Mouse (Mus musculus) neural tube, embryonic 11.5 days (tissue): Measurements from ENCODE around the gene Lrba. TPM values are rescaled to one million over a fixed set of nuclear protein-coding genes. Genes with fewer than 3 reads are reported as not detected.

Source experiments
- ATAC-seq: fragments of 200-750 bp; cut with Nextera tagmentation; 2 replicates; pipeline ENCODE4 v1.8.0; 2017; ENCODE audit warnings: moderate number of reproducible peaks, mild to moderate bottlenecking, moderate TSS enrichment, moderate library complexity; ENCODE audit not compliant: insufficient read depth, low FRiP score, low TSS enrichment
- DNase-seq: peaks from one replicate; pipeline ENCODE4 v3.0.0-alpha.2; 2015; ENCODE audit warnings: low spot score
- H3K27ac ChIP-seq: fragments of 300-500 bp; sonication (generic); 2 replicates; pipeline ENCODE4 v1.5.1; 2014; ENCODE audit warnings: low read depth, mild to moderate bottlenecking, low read length
- H3K27me3 ChIP-seq: fragments of 300-500 bp; sonication (generic); 2 replicates; pipeline ENCODE4 v1.6.1; 2014; ENCODE audit warnings: mild to moderate bottlenecking, low read length, mixed read lengths; ENCODE audit not compliant: control insufficient read depth, insufficient read depth
- H3K36me3 ChIP-seq: fragments of 300-500 bp; sonication (generic); 2 replicates; pipeline ENCODE4 v1.6.1; 2014; ENCODE audit warnings: mild to moderate bottlenecking, low read length, moderate library complexity, mixed read lengths; ENCODE audit not compliant: control insufficient read depth, insufficient read depth
- H3K4me1 ChIP-seq: fragments of 300-500 bp; sonication (generic); 2 replicates; pipeline ENCODE4 v1.6.1; 2014; ENCODE audit warnings: low read length, mixed read lengths; ENCODE audit not compliant: control insufficient read depth, insufficient read depth
- H3K4me2 ChIP-seq: fragments of 300-500 bp; sonication (generic); 2 replicates; pipeline ENCODE4 v1.6.1; 2014; ENCODE audit warnings: low read depth, mild to moderate bottlenecking, moderate library complexity
- H3K4me3 ChIP-seq: fragments of 300-500 bp; sonication (generic); 2 replicates; pipeline ENCODE4 v1.5.1; 2014; ENCODE audit warnings: low read depth, low read length
- H3K9ac ChIP-seq: fragments of 300-500 bp; sonication (generic); 2 replicates; pipeline ENCODE4 v1.6.1; 2014; ENCODE audit warnings: mild to moderate bottlenecking, low read length
- H3K9me3 ChIP-seq: fragments of 300-500 bp; sonication (generic); 2 replicates; pipeline ENCODE4 v1.6.1; 2016; ENCODE audit warnings: low read length; ENCODE audit not compliant: control insufficient read depth
- WGBS: fragments of 180-500 bp; shearing (Covaris S2); extraction: QIAGEN DNeasy Blood & Tissue Kit; methylation state at CpG from one replicate; pipeline ENCODE4 v1.1.7; 2014; 5-methylcytosine and 5-hydroxymethylcytosine counted together
- polyA plus RNA-seq: library from polyadenylated mRNA; unstranded; fragments of >200 nt; fragmentation: Nextera tagmentation; extraction: Ambion mirVana; gene quantifications from 2 replicates; pipeline ENCODE4 v1.2.1, GENCODE M21; 2014

Lrba gene
- polyA plus RNA-seq, 1 experiment from 2014 or later = 5.7 TPM

GRCm38 (mm10) chr3:86709472-86709871 lies 485.0 kb downstream of the Lrba start:
- no peak for DNase-seq
- 46% methylated on average over 4 of the region's 4 CpGs for whole genome bisulfite sequencing
- H3K4me1 ChIP-seq = no peaks in the 10 kb centered on the region

GRCm38 (mm10) chr3:86711530-86711929 lies 487.1 kb downstream of the Lrba start:
- Histone ChIP-seq H3K9ac (no peak overlapping the region), H3K27ac (no peak overlapping the region), H3K9me3 (no peaks in the 10 kb centered on the region), H3K4me1 (no peaks in the 10 kb centered on the region), H3K4me2 (no peak overlapping the region), H3K36me3 (no peaks in the 10 kb centered on the region), H3K27me3 (no peaks in the 10 kb centered on the region), H3K4me3 (no peak overlapping the region)
- DNase-seq = no peak
- WGBS = 90% methylated on average over 1 of the region's 1 CpGs
- no peak for ATAC-seq

More at GRCm38 (mm10) chr3:86709472-86709871, 485.0 kb downstream of the Lrba start:
- no peak overlapping the region for H3K4me3 ChIP-seq
- H3K27me3 ChIP-seq = no peaks in the 10 kb centered on the region
- H3K36me3 ChIP-seq = no peaks in the 10 kb centered on the region
- no peaks in the 10 kb centered on the region for H3K9me3 ChIP-seq
- H3K9ac ChIP-seq = no peak overlapping the region
- no peak overlapping the region for H3K4me2 ChIP-seq
- no peak for ATAC-seq
- no peak overlapping the region for H3K27ac ChIP-seq

GRCm38 (mm10) chr3:86712758-86713157 lies 488.3 kb downstream of the Lrba start:
- no peak overlapping the region for H3K4me2 ChIP-seq
- no peaks in the 10 kb centered on the region for H3K4me1 ChIP-seq
- H3K27me3 ChIP-seq = no peaks in the 10 kb centered on the region
- DNase-seq (no peak), ATAC-seq (no peak)
- H3K36me3 ChIP-seq = no peaks in the 10 kb centered on the region
- WGBS = 60% methylated on average over 3 of the region's 3 CpGs
- H3K9ac ChIP-seq = no peak overlapping the region
- H3K4me3 ChIP-seq = no peak overlapping the region
- no peak overlapping the region for H3K27ac ChIP-seq
- no peaks in the 10 kb centered on the region for H3K9me3 ChIP-seq

GRCm38 (mm10) chr3:86714446-86714845 lies 490.0 kb downstream of the Lrba start:
- no peak overlapping the region for H3K9ac ChIP-seq
- H3K4me1 ChIP-seq = no peaks in the 10 kb centered on the region
- no peaks in the 10 kb centered on the region for H3K36me3 ChIP-seq
- H3K27ac ChIP-seq = no peak overlapping the region
- no peaks in the 10 kb centered on the region for H3K9me3 ChIP-seq
- WGBS = 85% methylated on average over 2 of the region's 2 CpGs
- no peak overlapping the region for H3K4me2 ChIP-seq
- ATAC-seq (no peak), DNase-seq (no peak)
- no peaks in the 10 kb centered on the region for H3K27me3 ChIP-seq
- no peak overlapping the region for H3K4me3 ChIP-seq

GRCm38 (mm10) chr3:86723415-86724298 lies 499.2 kb downstream of the Lrba start:
- H3K4me1 ChIP-seq = no peaks in the 10 kb centered on the region
- 32% methylated on average over 9 of the region's 9 CpGs for WGBS
- H3K4me2 ChIP-seq = no peak overlapping the region
- DNase-seq (no peak), ATAC-seq (no peak)
- no peaks in the 10 kb centered on the region for H3K27me3 ChIP-seq
- no peak overlapping the region for H3K4me3 ChIP-seq
- H3K9me3 ChIP-seq = no peaks in the 10 kb centered on the region
- H3K27ac ChIP-seq = no peak overlapping the region
- no peaks in the 10 kb centered on the region for H3K36me3 ChIP-seq
- no peak overlapping the region for H3K9ac ChIP-seq

GRCm38 (mm10) chr3:86725113-86725512 lies 500.6 kb downstream of the Lrba start:
- H3K4me3 ChIP-seq = no peak overlapping the region
- DNase-seq = no peak
- no peaks in the 10 kb centered on the region for H3K27me3 ChIP-seq
- WGBS = 82% methylated on average over 9 of the region's 9 CpGs
- no peak overlapping the region for H3K27ac ChIP-seq
- no peak overlapping the region for H3K9ac ChIP-seq
- no peaks in the 10 kb centered on the region for H3K36me3 ChIP-seq
- no peak overlapping the region for H3K4me2 ChIP-seq
- no peaks in the 10 kb centered on the region for H3K9me3 ChIP-seq
- ATAC-seq = no peak
- H3K4me1 ChIP-seq = no peaks in the 10 kb centered on the region

GRCm38 (mm10) chr3:86738831-86739230 lies 514.4 kb downstream of the Lrba start:
- H3K9me3 ChIP-seq = no peaks in the 10 kb centered on the region
- H3K36me3 ChIP-seq = no peaks in the 10 kb centered on the region
- 81% methylated on average over 3 of the region's 3 CpGs for WGBS
- no peaks in the 10 kb centered on the region for H3K4me1 ChIP-seq
- ATAC-seq = no peak
- no peak for DNase-seq
- no peak overlapping the region for H3K9ac ChIP-seq
- H3K4me2 ChIP-seq = no peak overlapping the region
- H3K4me3 ChIP-seq = no peak overlapping the region
- H3K27ac ChIP-seq = no peak overlapping the region
- no peaks in the 10 kb centered on the region for H3K27me3 ChIP-seq

- H3K4me2 ChIP-seq = no peak overlapping the region
- H3K9ac ChIP-seq = no peak overlapping the region
- WGBS = 82% methylated on average over 4 of the region's 4 CpGs
- no peaks in the 10 kb centered on the region for H3K27me3 ChIP-seq
- H3K4me3 ChIP-seq = no peak overlapping the region
- no peak for ATAC-seq
- DNase-seq = no peak
- H3K36me3 ChIP-seq = no peaks in the 10 kb centered on the region
- H3K9me3 ChIP-seq = no peaks in the 10 kb centered on the region
- H3K27ac ChIP-seq = no peak overlapping the region
- no peaks in the 10 kb centered on the region for H3K4me1 ChIP-seq
Measured at GRCm38 (mm10) chr3:86739745-86740144, 515.3 kb downstream of the Lrba start.

- WGBS = 77% methylated on average over 4 of the region's 4 CpGs
- H3K27ac ChIP-seq = no peak overlapping the region
Measured at GRCm38 (mm10) chr3:86745348-86745747, 520.9 kb downstream of the Lrba start.

More at GRCm38 (mm10) chr3:86745348-86745747, 520.9 kb downstream of the Lrba start:
- Histone ChIP-seq H3K9me3 (no peaks in the 10 kb centered on the region), H3K4me3 (no peak overlapping the region), H3K27me3 (no peaks in the 10 kb centered on the region), H3K36me3 (no peaks in the 10 kb centered on the region), H3K4me2 (no peak overlapping the region), H3K4me1 (no peaks in the 10 kb centered on the region), H3K9ac (no peak overlapping the region)
- DNase-seq = no peak
- no peak for ATAC-seq
